Mouse (Mus musculus) midbrain, embryonic 13.5 days (tissue): Measurements from ENCODE around the gene Sfmbt2. TPM values are rescaled to one million over a fixed set of nuclear protein-coding genes. Genes with fewer than 3 reads are reported as not detected.

ENCODE experiments used
- ATAC-seq: fragments of 200-750 bp; cut with Nextera tagmentation; 2 replicates; pipeline ENCODE4 v1.8.0; 2017; ENCODE audit warnings: mild to moderate bottlenecking, moderate TSS enrichment, moderate library complexity
- H3K27ac ChIP-seq: fragments of 300-500 bp; sonication (generic); 2 replicates; pipeline ENCODE4 v1.5.1; 2015; ENCODE audit warnings: inconsistent platforms, mild to moderate bottlenecking, moderate library complexity
- H3K27me3 ChIP-seq: fragments of 300-500 bp; sonication (generic); 2 replicates; pipeline ENCODE4 v1.6.1; 2015; ENCODE audit warnings: mild to moderate bottlenecking, inconsistent platforms
- H3K36me3 ChIP-seq: fragments of 300-500 bp; sonication (generic); 2 replicates; pipeline ENCODE4 v1.6.1; 2015; ENCODE audit warnings: mild to moderate bottlenecking, inconsistent platforms
- H3K4me1 ChIP-seq: fragments of 300-500 bp; sonication (generic); replicated peaks from 2 replicates; pipeline ENCODE4 v1.6.1; 2015; ENCODE audit warnings: inconsistent platforms
- H3K4me2 ChIP-seq: fragments of 300-500 bp; sonication (generic); replicated peaks from 2 replicates; pipeline ENCODE4 v1.6.1; 2015; ENCODE audit warnings: moderate library complexity, mild to moderate bottlenecking, inconsistent platforms
- H3K4me3 ChIP-seq: fragments of 300-500 bp; sonication (generic); replicated peaks from 2 replicates; pipeline ENCODE4 v1.5.1; 2015; ENCODE audit warnings: mild to moderate bottlenecking, inconsistent platforms
- H3K9ac ChIP-seq: fragments of 300-500 bp; sonication (generic); replicated peaks from 2 replicates; pipeline ENCODE4 v1.6.1; 2015; ENCODE audit warnings: mild to moderate bottlenecking, inconsistent platforms
- H3K9me3 ChIP-seq: fragments of 300-500 bp; sonication (generic); 2 replicates; pipeline ENCODE4 v1.6.1; 2016; ENCODE audit warnings: mild to moderate bottlenecking, inconsistent platforms
- WGBS: fragments of 180-500 bp; shearing (Covaris S2); methylation state at CpG from one replicate; pipeline ENCODE4 v1.1.7; 2015; 5-methylcytosine and 5-hydroxymethylcytosine counted together
- polyA plus RNA-seq: library from polyadenylated mRNA; unstranded; fragments of >200 nt; fragmentation: Nextera tagmentation; extraction: Ambion mirVana; gene quantifications from 2 replicates; pipeline ENCODE4 v1.2.1, GENCODE M21; 2015

The Sfmbt2 gene
- polyA plus RNA-seq, 1 experiment from 2014 or later = 2.9 TPM

- no peak for ATAC-seq
- Histone ChIP-seq H3K4me1 (peaks cover 6% of the 10 kb centered on the region; the same call in 1 of the 2 replicates), H3K4me2 (no peak overlapping the region), H3K27me3 (peaks cover 4% of the 10 kb centered on the region; the same call in 1 of the 2 replicates), H3K4me3 (no peak overlapping the region), H3K27ac (no peak overlapping the region), H3K9ac (no peak overlapping the region), H3K9me3 (no peaks in the 10 kb centered on the region), H3K36me3 (no peaks in the 10 kb centered on the region)
- 66% methylated on average over 9 of the region's 9 CpGs for WGBS
Measured at GRCm38 (mm10) chr2:10441811-10442210, 71.5 kb downstream of the Sfmbt2 start.

GRCm38 (mm10) chr2:10453577-10453976 is 83.3 kb downstream of the Sfmbt2 start:
- no peaks in the 10 kb centered on the region for H3K9me3 ChIP-seq
- ATAC-seq = no peak
- H3K36me3 ChIP-seq = no peaks in the 10 kb centered on the region
- H3K9ac ChIP-seq = no peak overlapping the region
- no peak overlapping the region for H3K4me3 ChIP-seq
- H3K4me2 ChIP-seq = no peak overlapping the region
- 50% methylated on average over 3 of the region's 3 CpGs for WGBS
- no peaks in the 10 kb centered on the region for H3K27me3 ChIP-seq
- H3K27ac ChIP-seq = no peak overlapping the region
- peaks cover 10% of the 10 kb centered on the region for H3K4me1 ChIP-seq

GRCm38 (mm10) chr2:10458309-10458708 is 88.0 kb downstream of the Sfmbt2 start:
- Histone ChIP-seq H3K4me2 (no peak overlapping the region), H3K9ac (no peak overlapping the region), H3K4me1 (no peaks in the 10 kb centered on the region), H3K27me3 (no peaks in the 10 kb centered on the region), H3K36me3 (no peaks in the 10 kb centered on the region), H3K27ac (no peak overlapping the region), H3K9me3 (no peaks in the 10 kb centered on the region), H3K4me3 (no peak overlapping the region)
- ATAC-seq = no peak
- WGBS = 92% methylated on average over 12 of the region's 12 CpGs

DNA sequence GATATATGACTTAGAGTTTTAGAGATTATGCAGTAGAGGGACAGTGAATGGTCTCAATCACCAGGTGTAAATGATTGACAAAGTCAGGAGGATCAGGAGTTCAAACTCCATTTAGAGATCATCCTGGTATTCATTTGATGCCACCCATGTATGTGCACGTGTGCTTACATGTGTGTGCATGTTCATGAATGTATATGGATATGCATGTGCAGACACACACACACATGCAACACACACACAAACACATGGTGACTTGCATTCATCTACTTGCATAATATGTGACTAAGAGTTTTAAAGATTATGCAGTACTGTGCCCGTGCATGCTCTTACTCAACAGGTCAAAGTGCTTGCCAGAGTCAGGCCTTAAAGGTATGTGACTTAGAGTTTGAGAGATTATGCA is 146.2 kb downstream of the Sfmbt2 start:
- 92% methylated on average over 2 of the region's 2 CpGs for WGBS
- Histone ChIP-seq H3K9ac (no peak overlapping the region), H3K9me3 (no peaks in the 10 kb centered on the region), H3K27me3 (no peaks in the 10 kb centered on the region), H3K4me3 (no peak overlapping the region), H3K27ac (no peak overlapping the region), H3K4me1 (no peaks in the 10 kb centered on the region), H3K4me2 (no peak overlapping the region), H3K36me3 (no peaks in the 10 kb centered on the region)
- no peak for ATAC-seq

GRCm38 (mm10) chr2:10521719-10522415 is 151.6 kb downstream of the Sfmbt2 start:
- Histone ChIP-seq H3K4me3 (no peak overlapping the region), H3K9me3 (no peaks in the 10 kb centered on the region), H3K36me3 (no peaks in the 10 kb centered on the region), H3K9ac (no peak overlapping the region), H3K4me2 (no peak overlapping the region), H3K27me3 (no peaks in the 10 kb centered on the region), H3K27ac (no peak overlapping the region), H3K4me1 (peaks cover 9% of the 10 kb centered on the region)
- ATAC-seq = no peak
- 58% methylated on average over 5 of the region's 5 CpGs for WGBS

- no peak overlapping the region for H3K27ac ChIP-seq
Measured at GRCm38 (mm10) chr2:10525622-10526021, 155.3 kb downstream of the Sfmbt2 start.

DNA sequence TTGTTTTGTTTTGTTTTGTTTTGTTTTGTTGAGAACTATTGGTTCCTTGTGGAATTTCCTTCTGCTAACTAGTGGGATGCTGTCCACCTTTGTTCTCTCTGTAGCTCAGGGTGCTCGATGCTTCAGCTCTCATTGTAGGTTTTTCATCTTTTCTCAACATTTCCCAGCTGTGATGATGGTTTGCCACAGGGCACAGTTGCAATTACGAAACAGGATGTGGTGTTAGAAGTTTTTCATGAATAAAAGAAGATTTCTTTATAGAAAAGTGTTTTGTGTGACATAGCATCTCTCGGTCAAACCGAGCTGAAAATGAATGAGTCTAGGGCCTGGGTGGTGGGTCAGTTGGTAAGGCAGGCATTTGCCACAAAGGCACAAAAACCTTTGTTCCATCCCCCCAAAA is 171.5 kb downstream of the Sfmbt2 start:
- WGBS = 87% methylated on average over 4 of the region's 4 CpGs
- no peak overlapping the region for H3K27ac ChIP-seq
- H3K36me3 ChIP-seq = no peaks in the 10 kb centered on the region
- ATAC-seq = no peak
- H3K4me3 ChIP-seq = no peak overlapping the region
- no peak overlapping the region for H3K4me2 ChIP-seq
- no peaks in the 10 kb centered on the region for H3K9me3 ChIP-seq
- H3K27me3 ChIP-seq = no peaks in the 10 kb centered on the region
- H3K9ac ChIP-seq = no peak overlapping the region
- no peaks in the 10 kb centered on the region for H3K4me1 ChIP-seq

More at GRCm38 (mm10) chr2:10525622-10526021, 155.3 kb downstream of the Sfmbt2 start:
- peak; percentile 93 for ATAC-seq
- Histone ChIP-seq H3K4me3 (no peak overlapping the region), H3K36me3 (no peaks in the 10 kb centered on the region), H3K27me3 (no peaks in the 10 kb centered on the region), H3K4me2 (no peak overlapping the region), H3K4me1 (peaks cover 9% of the 10 kb centered on the region), H3K9me3 (no peaks in the 10 kb centered on the region), H3K9ac (no peak overlapping the region)
- WGBS = 36% methylated on average over 7 of the region's 7 CpGs

DNA sequence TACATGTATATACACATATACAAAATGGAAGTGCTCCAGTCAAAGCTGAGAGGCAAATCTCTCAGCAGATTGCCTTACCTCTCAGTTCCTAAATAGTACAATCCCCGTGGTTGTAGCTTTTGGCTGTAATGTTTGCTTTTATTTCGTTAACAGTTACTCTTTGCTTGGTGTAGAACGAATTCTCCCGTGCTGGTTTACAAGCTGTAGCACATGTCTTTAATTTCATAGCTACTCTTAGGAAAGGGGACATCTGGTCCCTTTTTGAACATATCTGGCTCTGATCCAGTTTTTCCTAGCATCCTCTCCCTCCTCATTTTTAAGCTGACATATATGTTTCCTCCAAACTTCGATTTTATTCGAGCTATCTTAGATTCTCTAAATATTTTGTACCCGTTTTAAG is 172.1 kb downstream of the Sfmbt2 start:
- Histone ChIP-seq H3K4me1 (no peaks in the 10 kb centered on the region), H3K4me3 (no peak overlapping the region), H3K27me3 (no peaks in the 10 kb centered on the region), H3K4me2 (no peak overlapping the region), H3K36me3 (no peaks in the 10 kb centered on the region), H3K27ac (no peak overlapping the region), H3K9me3 (no peaks in the 10 kb centered on the region), H3K9ac (no peak overlapping the region)
- no peak for ATAC-seq
- WGBS = 88% methylated on average over 7 of the region's 7 CpGs

DNA sequence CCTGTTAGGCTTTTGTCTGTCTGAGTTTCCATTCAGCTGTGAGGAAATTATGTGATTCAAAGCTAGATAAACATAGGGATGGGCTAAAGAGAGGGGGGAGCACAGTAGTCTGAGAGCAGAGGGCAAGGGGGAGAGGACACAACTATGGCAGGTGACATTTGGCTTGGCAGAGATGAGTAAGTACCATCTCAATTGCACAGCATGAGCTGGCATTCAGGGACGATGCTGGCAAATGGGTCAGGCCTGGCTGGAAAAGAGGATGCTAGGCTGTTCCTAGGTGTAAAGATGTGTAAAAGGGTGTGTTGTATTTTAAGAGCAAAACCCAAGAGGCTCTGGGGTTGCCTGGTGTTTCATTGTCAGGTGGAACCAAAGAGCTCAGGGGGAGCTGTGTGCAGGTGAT is 188.5 kb downstream of the Sfmbt2 start:
- ATAC-seq = no peak
- no peaks in the 10 kb centered on the region for H3K9me3 ChIP-seq
- WGBS = 70% methylated on average over 1 of the region's 1 CpGs
- no peaks in the 10 kb centered on the region for H3K4me1 ChIP-seq
- no peaks in the 10 kb centered on the region for H3K27me3 ChIP-seq
- H3K4me2 ChIP-seq = no peak overlapping the region
- no peak overlapping the region for H3K27ac ChIP-seq
- no peak overlapping the region for H3K4me3 ChIP-seq
- H3K9ac ChIP-seq = no peak overlapping the region
- no peaks in the 10 kb centered on the region for H3K36me3 ChIP-seq

GRCm38 (mm10) chr2:10565491-10565890 is 195.2 kb downstream of the Sfmbt2 start:
- Histone ChIP-seq H3K9ac (no peak overlapping the region), H3K27me3 (no peaks in the 10 kb centered on the region), H3K27ac (no peak overlapping the region), H3K4me1 (0 out of 2 replicates have a peak, but pooled peaks cover 3% of the 10 kb centered on the region), H3K4me2 (no peak overlapping the region), H3K36me3 (no peaks in the 10 kb centered on the region), H3K4me3 (no peak overlapping the region), H3K9me3 (no peaks in the 10 kb centered on the region)
- no peak for ATAC-seq
- WGBS = 86% methylated on average over 3 of the region's 3 CpGs

- H3K36me3 ChIP-seq = no peaks in the 10 kb centered on the region
- 0 out of 2 replicates have a peak, but pooled peaks cover 3% of the 10 kb centered on the region for H3K4me1 ChIP-seq
- no peak overlapping the region for H3K9ac ChIP-seq
- H3K4me3 ChIP-seq = no peak overlapping the region
- no peak overlapping the region for H3K27ac ChIP-seq
- WGBS = 65% methylated on average over 6 of the region's 6 CpGs
- no peaks in the 10 kb centered on the region for H3K9me3 ChIP-seq
- no peaks in the 10 kb centered on the region for H3K27me3 ChIP-seq
- peak; percentile 56 for ATAC-seq
- no peak overlapping the region for H3K4me2 ChIP-seq
Measured at GRCm38 (mm10) chr2:10569392-10569791, 199.1 kb downstream of the Sfmbt2 start.

GRCm38 (mm10) chr2:10572311-10572710 is 202.0 kb downstream of the Sfmbt2 start:
- Histone ChIP-seq H3K27ac (no peak overlapping the region), H3K4me1 (0 out of 2 replicates have a peak, but pooled peaks cover 3% of the 10 kb centered on the region), H3K4me2 (no peak overlapping the region), H3K27me3 (no peaks in the 10 kb centered on the region), H3K9me3 (no peaks in the 10 kb centered on the region), H3K36me3 (no peaks in the 10 kb centered on the region), H3K4me3 (no peak overlapping the region), H3K9ac (no peak overlapping the region)
- no peak for ATAC-seq
- WGBS = 94% methylated on average over 4 of the region's 4 CpGs
